Mouse (Mus musculus) limb, embryonic 13.5 days (tissue): ENCODE results near the gene Insyn1. TPM values are rescaled to one million over a fixed set of nuclear protein-coding genes. Genes with fewer than 3 reads are reported as not detected.

ENCODE experiments used
- ATAC-seq: fragments of 200-750 bp; cut with Nextera tagmentation; 2 replicates; pipeline ENCODE4 v1.8.0; 2017; ENCODE audit warnings: low read depth, moderate number of reproducible peaks, moderate TSS enrichment; ENCODE audit not compliant: low FRiP score
- H3K27ac ChIP-seq: fragments of 300-500 bp; sonication (generic); 2 replicates; pipeline ENCODE4 v1.5.1; 2015; ENCODE audit warnings: inconsistent platforms, mild to moderate bottlenecking, moderate library complexity
- H3K27me3 ChIP-seq: fragments of 300-500 bp; sonication (generic); 2 replicates; pipeline ENCODE4 v1.6.1; 2015; ENCODE audit warnings: mild to moderate bottlenecking, inconsistent platforms
- H3K36me3 ChIP-seq: fragments of 300-500 bp; sonication (generic); 2 replicates; pipeline ENCODE4 v1.6.1; 2015; ENCODE audit warnings: inconsistent platforms, mild to moderate bottlenecking, moderate library complexity
- H3K4me1 ChIP-seq: fragments of 300-500 bp; sonication (generic); 2 replicates; pipeline ENCODE4 v1.6.1; 2015; ENCODE audit warnings: inconsistent platforms
- H3K4me2 ChIP-seq: fragments of 300-500 bp; sonication (generic); replicated peaks from 2 replicates; pipeline ENCODE4 v1.6.1; 2015; ENCODE audit warnings: inconsistent platforms, mild to moderate bottlenecking, moderate library complexity
- H3K4me3 ChIP-seq: fragments of 300-500 bp; sonication (generic); 2 replicates; pipeline ENCODE4 v1.5.1; 2015; ENCODE audit warnings: moderate library complexity, mild to moderate bottlenecking, inconsistent platforms
- H3K9ac ChIP-seq: fragments of 300-500 bp; sonication (generic); 2 replicates; pipeline ENCODE4 v1.6.1; 2015; ENCODE audit warnings: mild to moderate bottlenecking, inconsistent platforms
- H3K9me3 ChIP-seq: fragments of 300-500 bp; sonication (generic); 2 replicates; pipeline ENCODE4 v1.6.1; 2016; ENCODE audit warnings: inconsistent platforms
- WGBS: fragments of 180-500 bp; shearing (Covaris S2); methylation state at CpG from one replicate; pipeline ENCODE4 v1.1.7; 2015; 5-methylcytosine and 5-hydroxymethylcytosine counted together
- polyA plus RNA-seq: library from polyadenylated mRNA; unstranded; fragments of >200 nt; fragmentation: Nextera tagmentation; extraction: Ambion mirVana; gene quantifications from 2 replicates; pipeline ENCODE4 v1.2.1, GENCODE M21; 2015

Gene Insyn1
- polyA plus RNA-seq, 1 experiment from 2014 or later, result 3.6 TPM

GRCm38 (mm10) chr9:58490391-58490790, 2.0 kb downstream of the Insyn1 start:
- no peak for ATAC-seq
- Histone ChIP-seq H3K4me1 (peaks cover 34% of the 10 kb centered on the region), H3K36me3 (peaks cover 9% of the 10 kb centered on the region; the same call in 1 of the 2 replicates), H3K27me3 (peaks cover 21% of the 10 kb centered on the region), H3K27ac (no peak overlapping the region), H3K9me3 (no peaks in the 10 kb centered on the region), H3K9ac (peak overlapping the region; percentile 88; the same call in 1 of the 2 replicates), H3K4me3 (peak overlapping the region; percentile 77), H3K4me2 (peak overlapping the region; percentile 97)
- WGBS, result 50% methylated on average over 2 of the region's 2 CpGs

- Histone ChIP-seq H3K9ac (no peak overlapping the region), H3K4me3 (no peak overlapping the region), H3K27me3 (0 out of 2 replicates have a peak, but pooled peaks cover 4% of the 10 kb centered on the region), H3K4me2 (no peak overlapping the region), H3K36me3 (peaks cover 16% of the 10 kb centered on the region; the same call in 1 of the 2 replicates), H3K27ac (no peak overlapping the region), H3K4me1 (peaks cover 28% of the 10 kb centered on the region), H3K9me3 (no peaks in the 10 kb centered on the region)
- ATAC-seq, result no peak
- WGBS, result 65% methylated on average over 2 of the region's 2 CpGs
Measured at GRCm38 (mm10) chr9:58495035-58495434, 6.6 kb downstream of the Insyn1 start.

GRCm38 (mm10) chr9:58496470-58497182, 8.2 kb downstream of the Insyn1 start:
- H3K4me2 ChIP-seq, result no peak overlapping the region
- no peaks in the 10 kb centered on the region for H3K27me3 ChIP-seq
- 37% methylated on average over 4 of the region's 4 CpGs for WGBS
- peaks cover 12% of the 10 kb centered on the region for H3K4me1 ChIP-seq
- ATAC-seq, result no peak
- H3K27ac ChIP-seq, result no peak overlapping the region
- peaks cover 16% of the 10 kb centered on the region; the same call in 1 of the 2 replicates for H3K36me3 ChIP-seq
- no peak overlapping the region for H3K9ac ChIP-seq
- no peaks in the 10 kb centered on the region for H3K9me3 ChIP-seq
- no peak overlapping the region for H3K4me3 ChIP-seq

GRCm38 (mm10) chr9:58497942-58498341, 9.5 kb downstream of the Insyn1 start:
- no peak overlapping the region for H3K27ac ChIP-seq
- H3K4me2 ChIP-seq, result no peak overlapping the region
- 55% methylated on average over 4 of the region's 4 CpGs for WGBS
- H3K27me3 ChIP-seq, result no peaks in the 10 kb centered on the region
- H3K4me3 ChIP-seq, result no peak overlapping the region
- 0 out of 2 replicates have a peak, but pooled peaks cover 9% of the 10 kb centered on the region for H3K4me1 ChIP-seq
- peaks cover 13% of the 10 kb centered on the region; the same call in 1 of the 2 replicates for H3K36me3 ChIP-seq
- no peak overlapping the region for H3K9ac ChIP-seq
- no peaks in the 10 kb centered on the region for H3K9me3 ChIP-seq
- no peak for ATAC-seq

GRCm38 (mm10) chr9:58500946-58501345, 12.5 kb downstream of the Insyn1 start:
- H3K4me2 ChIP-seq, result no peak overlapping the region
- H3K4me3 ChIP-seq, result no peak overlapping the region
- H3K36me3 ChIP-seq, result peaks cover 8% of the 10 kb centered on the region; the same call in 1 of the 2 replicates
- H3K9ac ChIP-seq, result no peak overlapping the region
- H3K27me3 ChIP-seq, result no peaks in the 10 kb centered on the region
- WGBS, result 87% methylated on average over 5 of the region's 5 CpGs
- H3K4me1 ChIP-seq, result peaks cover 12% of the 10 kb centered on the region
- no peaks in the 10 kb centered on the region for H3K9me3 ChIP-seq
- no peak overlapping the region for H3K27ac ChIP-seq
- ATAC-seq, result no peak

GRCm38 (mm10) chr9:58507216-58508005, 19.0 kb downstream of the Insyn1 start:
- Histone ChIP-seq H3K27ac (no peak overlapping the region), H3K36me3 (no peaks in the 10 kb centered on the region), H3K4me1 (peaks cover 5% of the 10 kb centered on the region), H3K27me3 (no peaks in the 10 kb centered on the region), H3K9ac (no peak overlapping the region), H3K4me2 (no peak overlapping the region), H3K4me3 (no peak overlapping the region), H3K9me3 (no peaks in the 10 kb centered on the region)
- 81% methylated on average over 8 of the region's 8 CpGs for WGBS
- no peak for ATAC-seq

- WGBS, result 82% methylated on average over 5 of the region's 5 CpGs
- Histone ChIP-seq H3K36me3 (no peaks in the 10 kb centered on the region), H3K4me3 (no peak overlapping the region), H3K4me2 (no peak overlapping the region), H3K27ac (no peak overlapping the region), H3K27me3 (no peaks in the 10 kb centered on the region), H3K4me1 (peaks cover 21% of the 10 kb centered on the region), H3K9ac (no peak overlapping the region), H3K9me3 (no peaks in the 10 kb centered on the region)
- ATAC-seq, result no peak
Measured at GRCm38 (mm10) chr9:58510452-58510851, 22.0 kb downstream of the Insyn1 start.

GRCm38 (mm10) chr9:58513749-58514148, 25.3 kb downstream of the Insyn1 start:
- no peak overlapping the region for H3K4me3 ChIP-seq
- 39% methylated on average over 5 of the region's 5 CpGs for WGBS

GRCm38 (mm10) chr9:58516480-58516879, 28.1 kb downstream of the Insyn1 start:
- Histone ChIP-seq H3K4me1 (peaks cover 52% of the 10 kb centered on the region), H3K9me3 (no peaks in the 10 kb centered on the region), H3K4me2 (no peak overlapping the region), H3K4me3 (no peak overlapping the region), H3K27me3 (no peaks in the 10 kb centered on the region), H3K36me3 (no peaks in the 10 kb centered on the region), H3K9ac (no peak overlapping the region), H3K27ac (no peak overlapping the region)
- WGBS, result 77% methylated on average over 3 of the region's 3 CpGs
- ATAC-seq, result no peak

More at GRCm38 (mm10) chr9:58513749-58514148, 25.3 kb downstream of the Insyn1 start:
- H3K27me3 ChIP-seq, result no peaks in the 10 kb centered on the region
- no peaks in the 10 kb centered on the region for H3K9me3 ChIP-seq
- H3K9ac ChIP-seq, result no peak overlapping the region
- ATAC-seq, result no peak
- H3K27ac ChIP-seq, result no peak overlapping the region
- H3K4me2 ChIP-seq, result no peak overlapping the region
- H3K4me1 ChIP-seq, result peaks cover 31% of the 10 kb centered on the region
- H3K36me3 ChIP-seq, result no peaks in the 10 kb centered on the region

GRCm38 (mm10) chr9:58517866-58518750, 29.7 kb downstream of the Insyn1 start:
- no peak overlapping the region for H3K4me3 ChIP-seq
- no peaks in the 10 kb centered on the region for H3K27me3 ChIP-seq
- no peak overlapping the region for H3K9ac ChIP-seq
- no peaks in the 10 kb centered on the region for H3K36me3 ChIP-seq
- peak overlapping the region; percentile 80 for H3K27ac ChIP-seq
- WGBS, result 18% methylated on average over 9 of the region's 9 CpGs
- H3K9me3 ChIP-seq, result no peaks in the 10 kb centered on the region
- peak; percentile 72 for ATAC-seq
- H3K4me2 ChIP-seq, result 0 out of 2 replicates have a peak overlapping the region, but pooled peaks have one; percentile 11
- H3K4me1 ChIP-seq, result peaks cover 63% of the 10 kb centered on the region

- H3K4me3 ChIP-seq, result no peak overlapping the region
- H3K9me3 ChIP-seq, result no peaks in the 10 kb centered on the region
- no peak for ATAC-seq
- H3K4me2 ChIP-seq, result no peak overlapping the region
- no peak overlapping the region for H3K9ac ChIP-seq
- H3K36me3 ChIP-seq, result peaks cover 10% of the 10 kb centered on the region
- 77% methylated on average over 3 of the region's 3 CpGs for WGBS
- no peaks in the 10 kb centered on the region for H3K27me3 ChIP-seq
- H3K27ac ChIP-seq, result no peak overlapping the region
- H3K4me1 ChIP-seq, result peaks cover 46% of the 10 kb centered on the region
Measured at GRCm38 (mm10) chr9:58519953-58520352, 31.6 kb downstream of the Insyn1 start.
